Mouse (Mus musculus) midbrain, embryonic 16.5 days (tissue): ENCODE data around the gene Cd2bp2. TPM values are rescaled to one million over a fixed set of nuclear protein-coding genes. Genes with fewer than 3 reads are reported as not detected.

Source experiments
- ATAC-seq: fragments of 200-750 bp; cut with Nextera tagmentation; 2 replicates; pipeline ENCODE4 v1.8.0; 2017; ENCODE audit warnings: moderate TSS enrichment
- H3K27ac ChIP-seq: fragments of 300-500 bp; sonication (generic); 2 replicates; pipeline ENCODE4 v1.5.1; 2014; ENCODE audit warnings: mild to moderate bottlenecking, low read length, mixed read lengths
- H3K27me3 ChIP-seq: fragments of 300-500 bp; sonication (generic); 2 replicates; pipeline ENCODE4 v1.6.1; 2014; ENCODE audit warnings: low read depth, low read length, mixed read lengths; ENCODE audit not compliant: control insufficient read depth, insufficient read depth
- H3K36me3 ChIP-seq: fragments of 300-500 bp; sonication (generic); 2 replicates; pipeline ENCODE4 v1.6.1; 2014; ENCODE audit warnings: mild to moderate bottlenecking, low read length, moderate library complexity, mixed read lengths; ENCODE audit not compliant: control insufficient read depth, insufficient read depth
- H3K4me1 ChIP-seq: fragments of 300-500 bp; sonication (generic); 2 replicates; pipeline ENCODE4 v1.6.1; 2014; ENCODE audit warnings: mild to moderate bottlenecking, low read length, mixed read lengths; ENCODE audit not compliant: control insufficient read depth, insufficient read depth
- H3K4me2 ChIP-seq: fragments of 300-500 bp; sonication (generic); 2 replicates; pipeline ENCODE4 v1.6.1; 2014; ENCODE audit warnings: mild to moderate bottlenecking, low read length, mixed read lengths
- H3K4me3 ChIP-seq: fragments of 300-500 bp; sonication (generic); 2 replicates; pipeline ENCODE4 v1.5.1; 2014; ENCODE audit warnings: low read depth, mild to moderate bottlenecking, low read length, moderate library complexity, mixed read lengths
- H3K9ac ChIP-seq: fragments of 300-500 bp; sonication (generic); 2 replicates; pipeline ENCODE4 v1.6.1; 2014; ENCODE audit warnings: low read depth, low read length, mixed read lengths
- H3K9me3 ChIP-seq: fragments of 300-500 bp; sonication (generic); replicated peaks from 2 replicates; pipeline ENCODE4 v1.6.1; 2014; ENCODE audit warnings: mild to moderate bottlenecking, low read length, mixed read lengths; ENCODE audit not compliant: control insufficient read depth, poor library complexity, severe bottlenecking
- whole genome bisulfite sequencing: fragments of 180-500 bp; shearing (Covaris S2); extraction: QIAGEN DNeasy Blood & Tissue Kit; methylation state at CpG from one replicate; pipeline ENCODE4 v1.1.7; 2014; 5-methylcytosine and 5-hydroxymethylcytosine counted together
- polyA plus RNA-seq: library from polyadenylated mRNA; unstranded; fragments of >200 nt; fragmentation: Nextera tagmentation; extraction: Ambion mirVana; gene quantifications from 2 replicates; pipeline ENCODE4 v1.2.1, GENCODE M21; 2015

Gene Cd2bp2
- polyA plus RNA-seq, 1 experiment from 2014 or later, result 76.1 TPM

DNA sequence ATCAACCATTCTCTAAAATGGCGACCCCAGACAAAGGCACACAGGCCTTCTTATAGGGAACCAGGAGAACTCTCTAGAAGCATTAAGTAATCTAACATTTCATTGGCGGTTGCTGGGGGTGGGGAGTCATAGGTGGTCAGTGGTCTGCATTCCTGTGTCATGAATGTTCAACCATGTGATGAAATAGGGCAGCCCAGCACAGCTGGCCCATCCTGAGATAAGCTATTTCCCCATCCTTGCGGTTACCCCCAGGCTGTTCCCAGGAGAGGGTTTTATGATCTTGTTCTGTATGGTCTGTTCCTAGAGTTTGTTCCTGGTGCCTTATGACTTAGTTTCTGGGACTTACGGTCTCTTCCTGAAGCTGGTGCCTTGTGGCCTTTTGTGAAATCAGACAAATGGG lies 38.3 kb downstream of the Cd2bp2 start:
- Histone ChIP-seq H3K4me3 (no peak overlapping the region), H3K27me3 (no peaks in the 10 kb centered on the region), H3K36me3 (no peaks in the 10 kb centered on the region), H3K9ac (no peak overlapping the region), H3K27ac (no peak overlapping the region), H3K4me1 (no peaks in the 10 kb centered on the region), H3K4me2 (no peak overlapping the region), H3K9me3 (no peaks in the 10 kb centered on the region)
- 86% methylated on average over 4 of the region's 4 CpGs for WGBS
- ATAC-seq, result no peak

DNA sequence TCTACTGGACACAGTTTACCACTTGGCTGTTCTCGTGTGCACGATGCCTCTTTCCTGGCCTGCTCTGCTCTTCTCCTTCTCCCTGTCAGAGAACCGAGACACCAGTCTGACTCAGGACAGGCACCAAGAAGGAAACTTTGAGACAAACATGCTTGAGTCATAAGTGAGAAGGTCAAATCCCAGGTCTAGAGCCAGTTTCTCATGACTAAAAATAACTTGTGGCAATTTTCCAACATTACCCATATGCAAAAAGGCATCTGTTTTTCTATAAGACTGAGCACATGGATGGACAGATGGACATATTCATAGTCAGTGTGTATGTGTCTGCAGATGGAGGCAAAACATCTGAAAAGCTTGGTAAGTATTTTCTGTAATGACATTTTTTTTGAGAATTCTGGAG lies 42.4 kb downstream of the Cd2bp2 start:
- no peaks in the 10 kb centered on the region for H3K27me3 ChIP-seq
- no peaks in the 10 kb centered on the region for H3K36me3 ChIP-seq
- ATAC-seq, result no peak
- 83% methylated on average over 3 of the region's 3 CpGs for WGBS
- no peak overlapping the region for H3K9ac ChIP-seq
- H3K27ac ChIP-seq, result no peak overlapping the region
- H3K4me2 ChIP-seq, result no peak overlapping the region
- H3K9me3 ChIP-seq, result no peaks in the 10 kb centered on the region
- no peaks in the 10 kb centered on the region for H3K4me1 ChIP-seq
- H3K4me3 ChIP-seq, result no peak overlapping the region

DNA sequence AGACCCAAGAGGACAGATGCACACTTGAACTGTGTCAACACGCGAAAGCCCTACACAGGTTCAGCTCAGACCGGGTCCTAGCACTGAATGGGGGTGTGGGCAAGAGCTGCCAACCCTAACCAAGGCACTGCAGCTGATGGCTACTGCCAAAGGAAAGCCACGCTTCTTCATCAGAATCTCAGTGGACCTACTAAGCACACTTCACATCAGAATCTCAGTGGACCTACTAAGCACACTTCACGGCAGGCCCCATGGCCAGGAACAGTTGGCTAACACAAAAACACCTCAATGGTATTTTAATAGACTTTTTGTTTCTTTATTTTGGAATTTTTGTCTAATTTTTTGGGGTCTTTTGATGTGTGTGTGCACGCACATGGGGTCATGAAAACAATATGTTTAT lies 43.4 kb downstream of the Cd2bp2 start:
- 89% methylated on average over 6 of the region's 6 CpGs for WGBS
- H3K9ac ChIP-seq, result no peak overlapping the region

DNA sequence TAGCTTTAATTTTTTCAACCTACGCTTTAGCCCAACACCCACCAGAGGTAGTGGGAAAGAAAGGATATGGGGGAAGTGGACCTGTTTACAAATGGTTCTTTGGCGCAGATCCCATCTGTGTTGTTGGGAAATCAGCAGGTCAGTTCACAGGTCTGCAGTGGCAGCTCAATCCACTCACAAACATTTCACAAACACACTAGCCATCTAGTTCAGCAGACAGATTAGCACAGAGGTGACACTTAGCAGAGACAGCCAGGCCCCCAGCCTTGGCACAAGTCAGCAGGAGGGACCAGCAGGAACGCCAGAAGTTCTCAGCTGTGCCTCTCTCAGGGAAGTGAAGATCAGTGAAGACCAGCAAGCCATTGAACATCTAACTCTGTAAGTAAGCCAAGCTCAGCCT lies 47.9 kb downstream of the Cd2bp2 start:
- ATAC-seq, result no peak
- H3K27ac ChIP-seq, result no peak overlapping the region

More for the DNA sequence above, 43.4 kb downstream of the Cd2bp2 start:
- Histone ChIP-seq H3K4me2 (no peak overlapping the region), H3K4me1 (no peaks in the 10 kb centered on the region), H3K27ac (no peak overlapping the region), H3K36me3 (no peaks in the 10 kb centered on the region), H3K4me3 (no peak overlapping the region), H3K27me3 (no peaks in the 10 kb centered on the region), H3K9me3 (no peaks in the 10 kb centered on the region)
- ATAC-seq, result no peak

DNA sequence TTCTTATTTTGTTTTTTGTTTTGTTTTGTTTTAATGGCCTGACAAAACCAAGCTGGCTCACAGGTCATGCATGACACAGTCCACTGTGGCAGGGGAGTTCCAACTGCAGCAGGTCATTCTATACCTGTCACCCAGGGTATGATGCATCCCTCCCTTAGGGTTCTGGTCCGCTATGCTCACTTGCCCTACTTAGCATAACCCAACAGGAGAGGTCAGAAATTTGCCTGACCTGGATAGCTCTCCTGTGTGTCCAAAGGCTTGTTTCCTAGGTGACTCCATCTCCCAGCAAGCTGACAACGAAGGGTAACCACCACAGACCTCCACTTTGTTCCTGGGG lies 49.6 kb downstream of the Cd2bp2 start:
- no peak overlapping the region for H3K4me3 ChIP-seq
- H3K27ac ChIP-seq, result no peak overlapping the region
- H3K4me2 ChIP-seq, result no peak overlapping the region
- no peaks in the 10 kb centered on the region for H3K4me1 ChIP-seq
- H3K9ac ChIP-seq, result no peak overlapping the region
- ATAC-seq, result no peak
- WGBS, result 45% methylated on average over 2 of the region's 2 CpGs
- no peaks in the 10 kb centered on the region for H3K27me3 ChIP-seq
- no peaks in the 10 kb centered on the region for H3K9me3 ChIP-seq
- no peaks in the 10 kb centered on the region for H3K36me3 ChIP-seq

More for the DNA sequence above, 47.9 kb downstream of the Cd2bp2 start:
- Histone ChIP-seq H3K4me1 (no peaks in the 10 kb centered on the region), H3K4me2 (no peak overlapping the region), H3K9me3 (no peaks in the 10 kb centered on the region), H3K4me3 (no peak overlapping the region), H3K36me3 (no peaks in the 10 kb centered on the region), H3K27me3 (no peaks in the 10 kb centered on the region), H3K9ac (no peak overlapping the region)
- 80% methylated on average over 3 of the region's 3 CpGs for WGBS

DNA sequence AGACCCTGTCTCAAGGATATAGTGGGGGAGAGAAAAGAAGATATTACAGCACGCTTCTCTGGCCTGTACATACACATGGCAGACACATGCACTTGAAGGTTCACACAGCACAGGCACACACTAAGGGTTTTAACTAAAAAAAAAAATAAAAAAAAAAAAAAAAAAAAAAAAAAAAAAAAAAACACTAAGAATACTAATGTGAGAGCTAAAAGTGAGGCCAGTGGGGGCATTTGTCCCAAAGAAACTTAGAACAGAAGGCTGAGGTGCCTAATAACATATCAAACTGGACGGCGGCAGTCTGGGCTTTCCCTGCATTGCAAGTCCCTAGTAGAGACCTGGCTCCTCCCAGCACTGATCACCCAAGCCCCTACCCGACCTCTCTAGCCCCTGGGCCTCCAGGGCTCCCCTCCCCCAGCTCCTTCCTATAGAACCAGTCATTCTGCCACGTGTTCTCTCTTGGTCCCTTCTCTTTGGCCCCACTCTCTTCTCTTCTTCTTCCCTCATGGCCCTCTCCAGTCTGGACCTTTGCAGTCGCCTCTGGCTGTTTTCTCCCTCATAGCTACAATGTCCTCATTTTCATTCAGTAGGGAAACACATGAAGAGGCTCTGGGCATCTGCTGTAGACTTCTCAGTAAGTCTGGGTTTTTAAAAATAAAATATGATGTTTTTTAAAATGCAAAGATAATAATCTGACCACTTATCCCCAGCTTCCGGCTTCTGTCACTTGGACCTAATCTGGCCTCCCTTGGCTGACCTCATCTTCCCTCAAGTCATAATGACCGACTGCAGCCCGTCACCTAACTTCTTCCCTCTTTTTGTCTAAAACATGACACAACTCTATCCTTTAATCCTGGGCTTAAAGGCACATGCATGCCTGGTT lies 50.2 kb downstream of the Cd2bp2 start:
- WGBS, result 52% methylated on average over 9 of the region's 9 CpGs
- Histone ChIP-seq H3K4me3 (no peak overlapping the region), H3K9me3 (no peaks in the 10 kb centered on the region), H3K9ac (no peak overlapping the region), H3K27me3 (no peaks in the 10 kb centered on the region), H3K27ac (no peak overlapping the region), H3K36me3 (no peaks in the 10 kb centered on the region), H3K4me1 (no peaks in the 10 kb centered on the region), H3K4me2 (no peak overlapping the region)
- no peak for ATAC-seq

DNA sequence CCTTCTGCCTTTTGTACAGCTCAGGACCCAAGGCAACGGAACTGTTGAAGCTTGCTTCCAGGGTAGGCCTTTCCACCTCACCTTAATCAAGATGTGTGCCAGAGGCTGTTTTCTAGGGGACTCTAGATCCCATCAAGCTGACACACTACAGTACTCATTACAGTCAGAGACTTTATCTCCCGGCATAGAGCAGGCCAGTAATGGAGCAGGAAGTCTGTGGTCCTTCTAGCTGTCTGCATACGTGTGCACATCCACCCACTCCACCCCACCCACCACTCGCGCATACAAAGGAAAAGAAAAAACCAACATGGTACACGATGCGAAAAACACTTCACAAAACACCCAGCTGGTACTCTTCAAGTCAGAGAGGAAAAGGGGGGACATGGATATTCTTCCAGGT lies 51.4 kb downstream of the Cd2bp2 start:
- WGBS, result 93% methylated on average over 7 of the region's 7 CpGs
- H3K4me1 ChIP-seq, result no peaks in the 10 kb centered on the region
- H3K27ac ChIP-seq, result no peak overlapping the region
- H3K9me3 ChIP-seq, result no peaks in the 10 kb centered on the region
- H3K4me2 ChIP-seq, result no peak overlapping the region
- H3K27me3 ChIP-seq, result no peaks in the 10 kb centered on the region
- no peak for ATAC-seq
- no peaks in the 10 kb centered on the region for H3K36me3 ChIP-seq
- no peak overlapping the region for H3K9ac ChIP-seq
- no peak overlapping the region for H3K4me3 ChIP-seq

DNA sequence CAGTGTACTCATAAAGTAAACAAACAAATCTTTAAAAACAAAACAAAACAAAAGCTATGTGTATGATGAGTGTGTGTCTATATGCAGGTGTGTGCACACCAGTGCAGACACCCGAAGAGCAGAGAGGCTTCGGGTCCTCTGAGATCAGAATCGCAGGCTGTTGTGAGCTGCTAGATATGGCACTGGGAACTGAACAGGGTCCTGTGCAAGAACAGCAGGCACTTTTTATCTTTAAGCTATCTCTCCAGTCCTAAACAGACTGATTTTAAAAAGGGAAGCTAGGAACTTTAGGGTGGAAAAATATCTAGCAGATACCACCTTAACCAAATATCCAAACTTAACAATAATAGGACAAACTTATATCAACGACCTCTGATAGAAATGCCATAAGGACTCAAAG lies 53.2 kb downstream of the Cd2bp2 start:
- no peaks in the 10 kb centered on the region for H3K36me3 ChIP-seq
- no peak overlapping the region for H3K4me2 ChIP-seq
- 91% methylated on average over 4 of the region's 4 CpGs for WGBS
- no peak for ATAC-seq
- H3K27me3 ChIP-seq, result no peaks in the 10 kb centered on the region
- no peak overlapping the region for H3K9ac ChIP-seq
- H3K4me3 ChIP-seq, result no peak overlapping the region
- H3K27ac ChIP-seq, result no peak overlapping the region
- H3K9me3 ChIP-seq, result no peaks in the 10 kb centered on the region
- no peaks in the 10 kb centered on the region for H3K4me1 ChIP-seq

DNA sequence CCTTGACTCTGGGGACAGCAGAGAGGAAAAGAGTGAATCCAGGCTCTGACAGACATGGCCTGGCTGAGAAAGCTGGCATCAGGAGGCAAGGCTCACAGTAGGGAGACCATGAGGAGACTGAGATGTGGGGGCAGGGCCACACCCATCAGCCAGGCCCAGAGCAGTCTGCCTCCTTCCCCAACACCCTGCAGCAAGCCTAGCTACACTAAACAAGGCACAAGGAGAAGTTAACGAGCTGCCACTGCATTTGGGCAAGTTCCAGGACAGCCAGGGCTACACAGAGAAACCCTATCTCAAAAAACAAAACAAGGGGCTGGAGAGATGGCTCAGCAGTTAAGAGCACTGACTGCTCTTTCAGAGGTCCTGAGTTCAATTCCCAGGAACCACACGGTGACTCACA lies 53.6 kb downstream of the Cd2bp2 start:
- Histone ChIP-seq H3K4me3 (no peak overlapping the region), H3K9me3 (no peaks in the 10 kb centered on the region), H3K4me2 (no peak overlapping the region), H3K27me3 (no peaks in the 10 kb centered on the region), H3K27ac (no peak overlapping the region), H3K36me3 (no peaks in the 10 kb centered on the region), H3K9ac (no peak overlapping the region), H3K4me1 (no peaks in the 10 kb centered on the region)
- WGBS, result 61% methylated on average over 2 of the region's 2 CpGs
- ATAC-seq, result no peak
